Mouse (Mus musculus) frontal cortex, postnatal 36 days (tissue): ENCODE data around the gene Lrat.

ENCODE experiments used
- DNase-seq, 2 experiments: peaks; one replicate each; pipeline ENCODE4 v3.0.0; 2022; ENCODE audit warnings: low spot score in 2 of 2

Lrat gene

DNA sequence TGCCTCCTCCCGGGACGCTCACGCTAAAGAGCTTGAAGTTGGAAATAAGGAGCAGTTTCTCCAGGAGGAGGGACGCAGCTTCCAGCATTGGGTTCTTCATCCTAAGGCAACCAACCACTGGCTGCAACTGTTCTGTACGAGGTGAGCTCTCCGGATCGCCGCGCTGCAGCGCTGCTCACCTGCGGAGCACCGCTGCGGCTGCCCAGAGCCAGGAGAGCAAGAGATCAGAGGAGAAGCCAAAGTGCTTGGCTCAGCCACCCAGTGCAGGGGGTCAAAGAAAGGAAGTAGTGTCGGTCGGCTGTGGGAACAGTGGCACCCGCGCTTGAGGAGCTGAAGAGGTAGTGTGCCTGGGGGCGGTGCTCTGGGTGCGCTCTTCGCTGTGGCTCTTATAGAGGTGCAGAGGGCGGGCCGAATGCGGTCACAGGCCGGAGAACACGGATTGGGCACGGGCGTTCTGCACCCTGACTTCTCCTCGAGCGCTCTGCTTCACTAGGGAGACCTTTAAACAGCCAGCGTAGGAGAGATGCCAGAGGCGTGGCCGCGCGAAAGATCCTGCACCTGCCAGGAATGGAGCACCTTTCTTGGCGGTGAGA is at the start of gene Lrat:
Lrat (minus strand) TSS at position 361 of the 593 bp plus-strand sequence.
- no peak for DNase-seq

DNA sequence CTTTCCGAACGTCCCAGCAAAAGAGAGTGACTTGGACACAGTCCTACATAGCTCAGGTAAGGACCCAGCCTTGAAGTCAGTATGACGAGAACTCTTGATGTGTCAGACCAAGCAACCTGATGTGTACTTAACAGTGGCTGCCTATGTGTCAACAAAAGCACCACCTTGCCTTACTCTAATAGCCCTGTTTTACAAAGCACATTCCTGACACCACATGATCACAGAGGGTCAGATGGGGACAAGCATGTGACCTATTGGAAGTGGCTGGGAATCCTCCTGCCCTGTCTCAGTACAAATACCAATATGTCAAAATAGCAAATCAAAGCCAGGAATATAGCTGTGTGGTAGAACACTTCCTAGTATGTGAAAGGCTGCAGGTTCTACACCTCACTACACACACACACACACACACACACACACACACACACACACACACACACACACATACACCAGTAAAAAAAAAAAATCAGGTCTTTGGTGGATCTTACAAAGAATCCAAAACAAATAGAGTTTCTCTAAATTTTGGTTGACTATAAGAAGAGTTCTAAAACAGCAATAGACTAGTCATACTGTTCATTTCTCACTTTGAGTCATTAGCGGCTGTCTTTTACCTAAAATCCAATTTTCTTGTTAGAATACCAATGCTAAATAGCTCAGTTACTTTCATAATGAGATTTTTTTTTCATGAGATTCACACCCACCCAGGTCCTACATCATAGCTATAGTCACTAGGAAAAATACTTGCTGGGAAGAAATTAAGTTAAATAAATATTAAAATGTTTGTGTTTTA is 48.6 kb upstream of the Lrat start:
- DNase-seq: no peak

GRCm38 (mm10) chr3:82950639-82951038 is 46.9 kb upstream of the Lrat start:
- no peak for DNase-seq

GRCm38 (mm10) chr3:82950208-82950607 is 46.4 kb upstream of the Lrat start:
- DNase-seq: no peak

- no peak for DNase-seq
Measured at GRCm38 (mm10) chr3:82946375-82947107, 42.8 kb upstream of the Lrat start.

DNA sequence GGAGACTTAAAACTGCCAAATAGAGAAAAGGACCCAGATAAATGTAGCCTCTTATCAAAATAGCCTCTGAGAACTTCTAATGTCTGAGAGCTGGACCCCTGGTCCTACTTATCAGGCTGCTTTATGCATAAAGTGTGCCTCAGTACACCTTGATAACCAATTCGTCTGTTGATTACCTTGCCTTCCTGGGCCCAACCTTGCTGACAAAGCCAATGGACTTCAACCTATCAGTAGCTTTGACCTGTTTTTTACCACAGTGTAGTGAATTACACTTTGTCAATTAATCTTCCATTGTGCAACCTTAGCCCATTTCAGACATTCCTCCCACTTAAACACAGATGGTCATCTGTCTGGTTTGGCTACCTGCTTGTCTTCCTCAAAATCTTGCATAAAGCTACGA is 24.1 kb upstream of the Lrat start:
- DNase-seq: no peak

DNA sequence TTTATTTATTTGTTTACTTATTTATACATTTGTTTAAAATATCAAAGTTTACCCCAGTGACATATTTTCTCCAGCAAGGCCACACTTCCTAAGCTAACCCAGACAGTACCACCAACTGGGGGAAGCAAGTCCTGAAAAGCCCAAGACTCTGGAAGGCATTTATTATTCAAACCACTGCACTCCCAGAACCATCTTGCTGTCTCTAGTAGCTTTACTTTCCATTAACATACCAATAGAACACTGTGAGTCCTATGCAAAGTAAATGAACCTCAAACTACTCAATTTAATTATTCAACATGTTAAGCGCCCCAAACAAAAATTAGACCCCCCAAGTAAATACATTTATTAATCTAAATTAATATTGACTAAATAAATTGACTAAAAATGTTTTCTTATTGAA is 11.9 kb upstream of the Lrat start:
- DNase-seq: no peak

DNA sequence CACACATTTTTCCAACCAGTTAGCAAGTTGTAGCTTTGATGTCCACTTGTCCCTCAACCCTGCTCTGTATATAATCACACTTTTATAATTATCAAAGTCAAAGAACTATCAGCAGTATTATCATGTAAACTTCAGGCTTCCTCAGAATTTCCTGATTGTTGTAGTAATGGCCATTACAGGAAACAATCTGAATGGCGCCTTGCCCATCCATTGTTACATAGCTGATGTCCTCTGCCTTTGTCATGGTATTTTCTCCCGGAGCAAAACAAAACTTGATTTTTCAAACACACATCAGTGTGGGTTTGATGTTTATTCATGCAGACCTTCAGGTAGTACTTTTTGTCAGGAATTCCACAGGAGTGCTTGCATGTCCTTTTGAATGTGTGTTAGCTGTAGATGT is 4.9 kb upstream of the Lrat start:
- DNase-seq: no peak

GRCm38 (mm10) chr3:82904211-82904908 is 587 bp upstream of the Lrat start:
- no peak for DNase-seq

GRCm38 (mm10) chr3:82902757-82903612 is 788 bp downstream of the Lrat start:
- no peak for DNase-seq

GRCm38 (mm10) chr3:82888842-82889241 is 14.9 kb downstream of the Lrat start:
- no peak for DNase-seq

DNA sequence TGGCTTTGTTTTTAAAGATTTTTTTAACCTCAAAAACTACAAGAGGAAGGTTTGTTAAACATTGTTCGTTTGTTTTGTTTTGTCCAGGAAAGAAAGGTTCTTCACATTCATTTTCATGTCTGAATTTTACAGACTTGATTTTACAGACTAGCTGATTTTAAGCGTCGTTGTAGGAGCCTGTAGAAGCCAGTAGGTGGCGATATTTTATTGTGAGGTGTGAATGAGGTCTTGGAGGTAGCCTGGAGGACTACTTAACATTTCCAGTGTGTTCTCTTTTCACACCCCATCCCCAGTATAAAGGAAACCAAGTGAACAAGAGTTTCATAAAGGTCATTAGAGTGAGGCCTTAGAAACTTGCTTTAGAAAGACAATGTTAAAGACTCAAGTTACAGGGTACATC is 26.5 kb downstream of the Lrat start:
- peak; percentile 6 to 44 for DNase-seq

DNA sequence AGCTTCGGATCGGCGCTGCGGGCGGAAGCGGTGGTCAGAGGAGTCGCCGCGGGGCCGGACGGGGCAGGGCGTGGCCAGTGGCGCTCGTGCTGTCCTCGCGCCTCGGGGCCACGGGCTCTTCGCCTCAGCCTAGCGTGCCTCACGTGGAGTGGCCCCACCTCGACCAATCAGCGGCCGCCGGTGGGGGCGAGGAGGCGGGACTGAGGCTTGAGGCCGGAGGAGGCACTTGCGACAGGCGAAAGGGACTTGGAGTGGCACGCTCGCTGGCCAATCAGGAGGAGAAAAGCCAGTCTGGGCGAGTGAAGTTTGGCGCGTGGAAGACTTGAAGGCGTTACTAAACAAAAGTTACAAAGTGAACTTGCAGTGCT is 27.4 kb downstream of the Lrat start, which contains the start of gene Rbm46:
Rbm46 (minus strand) TSS at position 112 of the 368 bp plus-strand sequence.
- DNase-seq: peak; percentile 46 to 57

GRCm38 (mm10) chr3:82875671-82876371 is 28.0 kb downstream of the Lrat start:
- no peak for DNase-seq

DNA sequence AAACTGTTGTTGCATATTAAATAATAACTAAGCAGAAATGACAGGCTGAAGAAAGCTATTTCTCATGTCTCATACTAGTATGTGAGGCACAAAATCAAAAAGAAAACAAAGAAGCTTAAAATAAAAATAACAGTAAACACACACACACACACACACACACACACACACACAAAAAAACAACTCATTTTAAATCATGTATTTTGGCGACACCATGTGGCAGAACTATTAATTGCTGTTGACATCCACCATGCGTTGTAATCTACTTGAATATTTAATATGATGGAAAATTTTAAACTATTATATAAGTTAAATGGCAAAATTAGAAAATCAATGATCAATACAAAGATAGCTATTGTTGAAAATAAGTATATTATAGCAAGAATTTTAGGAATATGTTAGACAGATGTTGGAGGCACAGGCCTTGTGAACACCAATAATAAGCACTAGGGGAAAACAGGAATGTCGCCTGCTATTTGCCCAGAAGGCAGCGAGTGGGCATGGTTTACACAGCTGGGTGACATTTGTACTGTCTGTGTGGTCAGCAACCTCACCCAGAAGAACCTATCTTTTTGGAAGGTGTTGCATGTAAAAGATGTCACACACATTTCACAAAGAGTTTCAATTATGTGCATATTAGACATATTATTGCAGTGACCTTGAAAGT is 46.2 kb downstream of the Lrat start:
- DNase-seq: peak; percentile 13 to 40
